Mouse (Mus musculus): Measurements from ENCODE around the gene Ldhd. TPM values are rescaled to one million over a fixed set of nuclear protein-coding genes. Genes with fewer than 3 reads are reported as not detected.

The Ldhd gene
- total and polyA plus RNA-seq, 3 experiments: 0.08 TPM; not detected in 2

DNA sequence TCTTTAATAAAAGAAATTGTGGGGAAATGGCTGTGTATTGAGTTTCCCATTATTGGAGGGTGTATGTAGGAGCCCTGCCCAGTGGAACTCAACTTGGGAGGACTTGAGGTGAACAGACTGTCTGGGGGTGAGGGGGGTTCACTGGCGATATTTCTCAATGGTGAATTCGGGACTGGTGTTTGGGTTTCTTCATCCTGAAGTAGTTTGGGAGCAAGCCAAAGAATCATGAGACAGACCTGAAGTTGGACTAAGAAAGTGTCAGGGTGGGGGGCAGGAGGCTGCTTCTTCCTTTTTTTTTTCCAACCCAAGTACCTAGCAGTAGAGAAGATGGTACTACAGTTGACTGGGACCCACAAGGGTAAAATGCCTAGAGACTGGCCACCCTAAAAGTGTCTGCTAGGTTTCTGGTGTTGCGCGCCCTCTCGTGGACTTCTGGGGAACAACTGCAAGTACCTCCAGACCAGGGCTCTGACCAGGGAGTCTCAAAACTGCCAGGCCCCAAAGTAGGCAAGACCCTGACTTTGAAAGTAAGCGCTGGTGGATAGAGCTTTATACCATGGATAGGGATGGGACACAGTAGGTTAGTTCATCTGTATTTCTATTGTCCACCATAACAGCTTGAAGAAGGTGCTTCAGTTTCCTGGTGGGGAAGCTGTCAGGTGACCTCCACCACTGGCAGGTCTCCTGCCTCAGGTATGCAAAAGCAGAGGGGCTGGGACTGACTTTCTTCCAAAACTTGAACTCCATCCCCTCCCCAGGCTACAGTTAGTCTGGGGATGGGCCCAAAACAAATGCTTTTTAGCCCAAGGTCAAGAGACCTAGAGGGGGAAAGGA, 4.3 kb downstream of the Ldhd start (continued):
- no peak for TF ChIP-seq MXI1 (IDR thresholded peaks at IDR 0.05; ENCODE audit: low read depth, low read length)
- no peak for TF ChIP-seq SIN3A (IDR thresholded peaks at IDR 0.05; ENCODE audit: low read length)
- peak; percentile 89 for TF ChIP-seq SMC3 (IDR thresholded peaks at IDR 0.05; ENCODE audit: low read depth, low read length)
- peak; percentile 34; the same call in 1 of the 2 replicates for TF ChIP-seq NELFE (IDR thresholded peaks at IDR 0.05; ENCODE audit: low read depth, low read length)

DNA sequence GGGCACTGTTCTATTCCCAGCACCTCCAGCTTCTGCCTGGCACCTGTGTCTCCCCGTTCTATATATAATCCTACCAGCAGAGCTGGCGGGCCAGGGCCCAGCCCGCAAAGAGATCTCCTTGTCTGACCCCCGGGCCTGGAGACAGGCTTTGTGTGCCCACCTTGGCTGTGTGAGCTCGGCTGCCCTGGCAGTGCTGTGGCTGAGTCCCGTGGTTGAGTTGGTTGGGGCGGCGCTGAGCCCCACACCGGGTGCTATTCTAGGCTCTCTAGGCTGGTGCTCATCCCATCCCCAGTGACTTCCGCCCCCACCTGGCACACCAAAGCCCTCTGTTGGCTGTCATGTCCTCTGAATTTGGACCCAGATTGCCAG, 5.3 kb downstream of the Ldhd start:
- H3K36me3 ChIP-seq (replicated peaks in 1 of 2; ENCODE audit: control insufficient read depth in 1 of 2, insufficient read depth in 1 of 2, low read length in 1 of 2): peaks cover 0 to 27% of the 10 kb centered on the region in 2 experiments
- TF ChIP-seq PAX5 (IDR thresholded peaks at IDR 0.05; ENCODE audit: low read length) (no peak), BHLHE40 (IDR thresholded peaks at IDR 0.05; ENCODE audit: low read depth, low read length) (no peak), NRF1 (IDR thresholded peaks at IDR 0.05; ENCODE audit: low read depth, low read length) (no peak), POLR2A (IDR thresholded peaks at IDR 0.05; ENCODE audit: low read depth, low read length) (no peak), SMC3 (IDR thresholded peaks at IDR 0.05; ENCODE audit: low read depth, low read length) (no peak), NELFE (IDR thresholded peaks at IDR 0.05; ENCODE audit: low read depth, low read length) (no peak), HCFC1 (IDR thresholded peaks at IDR 0.05; ENCODE audit: low read depth, low read length) (no peak), MAFK (IDR thresholded peaks at IDR 0.05; ENCODE audit: insufficient replicate concordance, low read length) (no peak), JUND (conservative IDR thresholded peaks at IDR 0.05; ENCODE audit: low read depth, low read length) (no peak)
- H3K27ac ChIP-seq (ENCODE audit: insufficient read depth, low read depth): no peak overlapping the region

DNA sequence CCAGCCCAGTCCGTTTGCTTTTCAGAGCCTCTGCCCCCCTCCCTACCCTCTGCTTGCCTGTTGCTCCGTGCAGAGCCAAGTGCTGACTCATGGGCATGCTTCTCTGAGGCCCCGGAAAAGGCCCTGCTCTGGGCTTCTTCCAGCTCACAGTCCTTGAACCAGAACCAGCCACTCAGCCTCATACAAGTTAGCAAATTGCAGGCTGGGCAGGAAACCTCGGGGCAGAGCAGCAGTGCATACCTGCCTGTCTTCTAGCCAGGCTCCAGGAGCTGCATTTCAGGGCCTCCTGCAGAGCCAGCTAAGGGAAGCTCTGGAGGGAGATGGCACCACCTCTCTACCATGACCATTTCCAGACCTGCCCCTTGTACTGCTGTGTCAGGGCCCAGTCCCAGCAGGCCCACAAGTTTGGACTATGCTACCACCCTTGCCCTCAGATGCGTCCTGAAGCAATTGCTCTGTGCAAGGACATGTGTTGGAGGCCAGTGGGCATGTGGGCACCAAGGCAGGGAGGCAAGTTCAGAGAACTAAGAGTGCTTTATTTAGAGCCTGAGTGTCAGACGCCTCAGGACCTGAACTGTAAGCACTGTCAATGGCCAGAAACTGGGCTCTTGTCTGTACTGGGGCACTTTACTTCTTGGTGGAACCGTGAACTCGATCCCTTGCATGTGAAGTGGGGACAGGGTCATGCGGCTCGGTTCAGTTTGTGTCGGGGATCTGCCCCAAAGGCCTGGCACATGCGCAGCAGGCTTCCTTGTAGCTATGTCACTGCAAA, 5.9 kb downstream of the Ldhd start:
- Histone ChIP-seq H3K9ac (ENCODE audit: insufficient read depth, low read depth) (no peak overlapping the region), H3K27ac (ENCODE audit: insufficient read depth, low read depth) (no peak overlapping the region), H3K4me3 (replicated peaks in 1 of 3; ENCODE audit: low read depth in 2 of 3, low read length in 2 of 3, poor library complexity in 1 of 3) (no peak overlapping the region), H3K27me3 (replicated peaks) (no peaks in the 10 kb centered on the region), H3K79me2 (replicated peaks; ENCODE audit: control insufficient read depth, extremely low read depth, insufficient read depth, poor library complexity, severe bottlenecking) (no peaks in the 10 kb centered on the region), H3K36me3 (replicated peaks in 1 of 2; ENCODE audit: control insufficient read depth in 1 of 2, insufficient read depth in 1 of 2, low read length in 1 of 2) (peaks cover 0 to 31% of the 10 kb centered on the region in 2 experiments), H3K4me2 (ENCODE audit: insufficient read depth, low read depth, poor library complexity, severe bottlenecking) (no peak overlapping the region), H3K4me1 (ENCODE audit: control insufficient read depth in 1 of 2, insufficient read depth in 2 of 2) (peaks cover 0 to 26% of the 10 kb centered on the region in 2 experiments; a peak in 2 of 4 replicates), H3K9me3 (replicated peaks; ENCODE audit: low read length) (no peaks in the 10 kb centered on the region)
- dilution Hi-C loops (cut with MboI; ENCODE audit: extremely low pct_ligation_motif_present, extremely low pct_unique_long_range_greater_than_20kb, low sequenced_read_pairs): no loop called here
- no peak for TF ChIP-seq E2F4 (IDR thresholded peaks at IDR 0.05; ENCODE audit: insufficient replicate concordance, low read depth, low read length)
- TF ChIP-seq MAFK (IDR thresholded peaks at IDR 0.05; ENCODE audit: insufficient replicate concordance, low read length): no peak
- TF ChIP-seq BHLHE40 (IDR thresholded peaks at IDR 0.05; ENCODE audit: low read depth, low read length): no peak
- TF ChIP-seq MEF2A (IDR thresholded peaks at IDR 0.05; ENCODE audit: borderline replicate concordance, low read depth, low read length): no peak
- no peak for TF ChIP-seq MXI1 (IDR thresholded peaks at IDR 0.05; ENCODE audit: low read depth, low read length)
- TF ChIP-seq SMC3 (IDR thresholded peaks at IDR 0.05; ENCODE audit: low read depth, low read length): no peak
- no peak for TF ChIP-seq KAT2A (IDR thresholded peaks at IDR 0.05; ENCODE audit: insufficient replicate concordance, low read length)
- TF ChIP-seq MYC (IDR thresholded peaks at IDR 0.05; ENCODE audit: low read depth, low read length): no peak
- TF ChIP-seq NELFE (IDR thresholded peaks at IDR 0.05; ENCODE audit: low read depth, low read length): no peak
- TF ChIP-seq JUND (conservative IDR thresholded peaks at IDR 0.05; ENCODE audit: low read depth, low read length): no peak
- TF ChIP-seq TCF12 (IDR thresholded peaks at IDR 0.05; ENCODE audit: low read depth, low read length): no peak
- in situ Hi-C loops (cut with MboI; ENCODE audit: low pct_ligation_motif_present, low pct_unique_long_range_greater_than_20kb, low sequenced_read_pairs): loop anchor here (10.0 kb wide), 1 partner anchor 279 kb away; no protein-coding TSS in a partner anchor
- DNase-seq (ENCODE audit: extremely low read depth): no peak

More for the DNA sequence above, 5.3 kb downstream of the Ldhd start:
- H3K4me1 ChIP-seq (ENCODE audit: control insufficient read depth in 1 of 2, insufficient read depth in 2 of 2): peaks cover 0 to 26% of the 10 kb centered on the region in 2 experiments; a peak in 2 of 4 replicates
- no peak for DNase-seq (ENCODE audit: extremely low read depth)
- H3K9me3 ChIP-seq (replicated peaks; ENCODE audit: low read length): no peaks in the 10 kb centered on the region
- no peaks in the 10 kb centered on the region for H3K79me2 ChIP-seq (replicated peaks; ENCODE audit: control insufficient read depth, extremely low read depth, insufficient read depth, poor library complexity, severe bottlenecking)
- no peak overlapping the region for H3K4me3 ChIP-seq (replicated peaks in 1 of 3; ENCODE audit: low read depth in 2 of 3, low read length in 2 of 3, poor library complexity in 1 of 3)
- no peak overlapping the region for H3K9ac ChIP-seq (ENCODE audit: insufficient read depth, low read depth)
- H3K4me2 ChIP-seq (ENCODE audit: insufficient read depth, low read depth, poor library complexity, severe bottlenecking): no peak overlapping the region
- dilution Hi-C loops (cut with MboI; ENCODE audit: extremely low pct_ligation_motif_present, extremely low pct_unique_long_range_greater_than_20kb, low sequenced_read_pairs): no loop called here
- H3K27me3 ChIP-seq (replicated peaks): no peaks in the 10 kb centered on the region
- in situ Hi-C loops (cut with MboI; ENCODE audit: low pct_ligation_motif_present, low pct_unique_long_range_greater_than_20kb, low sequenced_read_pairs): loop anchor here (5.0 to 10.0 kb wide), 2 partner anchors 93 to 280 kb away; no protein-coding TSS in a partner anchor

Data from CH12.LX (cell line).